Mouse (Mus musculus): ENCODE results near the gene Golt1a. TPM values are rescaled to one million over a fixed set of nuclear protein-coding genes. Genes with fewer than 3 reads are reported as not detected.

The Golt1a gene
- polyA plus RNA-seq, 1 experiment from 2014 or later = 8.7 TPM

DNA sequence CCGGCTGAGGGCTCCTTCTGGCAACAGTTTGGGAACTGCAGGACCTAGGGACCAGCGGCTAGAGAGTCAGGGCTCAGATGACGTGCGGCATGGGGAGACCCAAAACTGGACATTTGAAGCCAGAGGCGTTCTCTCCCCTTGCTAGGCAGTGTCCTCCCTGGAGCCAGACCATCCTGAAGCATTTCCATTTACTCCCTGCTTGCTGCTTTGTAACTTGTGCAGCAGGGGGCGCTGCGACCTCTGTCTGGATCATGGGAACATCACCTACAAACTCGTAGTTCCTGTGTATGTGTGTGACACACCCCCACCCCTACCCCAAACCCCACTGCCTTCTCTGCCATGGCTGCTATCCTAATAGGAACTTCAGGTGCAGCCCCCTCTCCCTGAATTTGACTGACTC lies 4.8 kb downstream of the Golt1a start:
- H3K36me3 ChIP-seq (ENCODE audit: control insufficient read depth, insufficient read depth, low read length) = no peaks in the 10 kb centered on the region
- H3K27ac ChIP-seq (ENCODE audit: low read length) = no peak overlapping the region
- H3K9me3 ChIP-seq (replicated peaks; ENCODE audit: control insufficient read depth, low read length) = no peaks in the 10 kb centered on the region
- WGBS = 31% methylated on average over 8 of the region's 8 CpGs
- H3K4me1 ChIP-seq (ENCODE audit: control insufficient read depth, insufficient read depth, low read length) = peaks cover 4% of the 10 kb centered on the region; the same call in 1 of the 2 replicates
- H3K4me2 ChIP-seq (ENCODE audit: low read depth, low read length) = no peak overlapping the region
- H3K4me3 ChIP-seq (replicated peaks; ENCODE audit: low read length) = no peak overlapping the region
- ATAC-seq (ENCODE audit: insufficient read depth, low FRiP score) = no peak
- no peaks in the 10 kb centered on the region for H3K27me3 ChIP-seq (ENCODE audit: control insufficient read depth, insufficient read depth, low read length)
- no peak overlapping the region for H3K9ac ChIP-seq (ENCODE audit: low read length)

DNA sequence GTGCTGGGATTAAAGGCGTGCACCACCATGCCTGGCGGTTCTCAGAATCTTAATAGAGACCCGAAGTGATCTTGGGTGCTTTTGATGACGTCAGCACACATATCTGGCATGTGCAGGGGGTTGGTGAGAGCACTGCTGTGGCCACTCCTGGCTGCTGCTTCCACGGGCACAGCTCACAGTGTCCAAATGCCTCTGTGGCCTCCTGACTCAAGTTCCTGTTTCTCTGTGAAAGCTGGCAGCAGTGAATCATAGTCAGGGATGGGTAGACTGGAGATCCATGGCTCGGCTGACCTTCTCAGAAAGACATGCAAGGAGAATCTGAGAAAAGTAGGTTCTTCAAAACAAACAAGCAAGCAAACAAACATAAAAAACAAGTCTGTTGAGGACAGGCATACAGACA lies 6.2 kb downstream of the Golt1a start:
- no peaks in the 10 kb centered on the region for H3K9me3 ChIP-seq (replicated peaks; ENCODE audit: control insufficient read depth, low read length)
- H3K4me1 ChIP-seq (ENCODE audit: control insufficient read depth, insufficient read depth, low read length) = peaks cover 4% of the 10 kb centered on the region; the same call in 1 of the 2 replicates
- no peak overlapping the region for H3K4me2 ChIP-seq (ENCODE audit: low read depth, low read length)
- WGBS = 76% methylated on average over 6 of the region's 6 CpGs
- H3K36me3 ChIP-seq (ENCODE audit: control insufficient read depth, insufficient read depth, low read length) = no peaks in the 10 kb centered on the region
- H3K4me3 ChIP-seq (replicated peaks; ENCODE audit: low read length) = no peak overlapping the region
- H3K27me3 ChIP-seq (ENCODE audit: control insufficient read depth, insufficient read depth, low read length) = no peaks in the 10 kb centered on the region
- no peak overlapping the region for H3K9ac ChIP-seq (ENCODE audit: low read length)
- ATAC-seq (ENCODE audit: insufficient read depth, low FRiP score) = no peak
- H3K27ac ChIP-seq (ENCODE audit: low read length) = no peak overlapping the region

- WGBS = 88% methylated on average over 4 of the region's 4 CpGs
- no peak overlapping the region for H3K27ac ChIP-seq (ENCODE audit: low read length)
- no peak overlapping the region for H3K9ac ChIP-seq (ENCODE audit: low read length)
- no peaks in the 10 kb centered on the region for H3K9me3 ChIP-seq (replicated peaks; ENCODE audit: control insufficient read depth, low read length)
- H3K4me3 ChIP-seq (replicated peaks; ENCODE audit: low read length) = no peak overlapping the region
- H3K36me3 ChIP-seq (ENCODE audit: control insufficient read depth, insufficient read depth, low read length) = no peaks in the 10 kb centered on the region
- no peak overlapping the region for H3K4me2 ChIP-seq (ENCODE audit: low read depth, low read length)
- no peak for ATAC-seq (ENCODE audit: insufficient read depth, low FRiP score)
- peaks cover 4% of the 10 kb centered on the region; the same call in 1 of the 2 replicates for H3K4me1 ChIP-seq (ENCODE audit: control insufficient read depth, insufficient read depth, low read length)
- H3K27me3 ChIP-seq (ENCODE audit: control insufficient read depth, insufficient read depth, low read length) = no peaks in the 10 kb centered on the region
These were observed 7.0 kb downstream of the Golt1a start for GRCm38 (mm10) chr1:133316577-133316976.

- no peak overlapping the region for H3K4me3 ChIP-seq (replicated peaks; ENCODE audit: low read length)
- no peak overlapping the region for H3K27ac ChIP-seq (ENCODE audit: low read length)
- no peak overlapping the region for H3K4me2 ChIP-seq (ENCODE audit: low read depth, low read length)
- 78% methylated on average over 1 of the region's 1 CpGs for WGBS
- H3K4me1 ChIP-seq (ENCODE audit: control insufficient read depth, insufficient read depth, low read length) = no peaks in the 10 kb centered on the region
- H3K9me3 ChIP-seq (replicated peaks; ENCODE audit: control insufficient read depth, low read length) = no peaks in the 10 kb centered on the region
- no peaks in the 10 kb centered on the region for H3K36me3 ChIP-seq (ENCODE audit: control insufficient read depth, insufficient read depth, low read length)
- ATAC-seq (ENCODE audit: insufficient read depth, low FRiP score) = no peak
- no peak overlapping the region for H3K9ac ChIP-seq (ENCODE audit: low read length)
- no peaks in the 10 kb centered on the region for H3K27me3 ChIP-seq (ENCODE audit: control insufficient read depth, insufficient read depth, low read length)
These were observed 7.5 kb downstream of the Golt1a start for GRCm38 (mm10) chr1:133317149-133317548.

GRCm38 (mm10) chr1:133321267-133321925 lies 11.8 kb downstream of the Golt1a start, which contains the start of gene Kiss1:
Gene Kiss1 (plus strand): TSS chr1:133321875.
- H3K4me2 ChIP-seq (ENCODE audit: low read depth, low read length) = no peak within 1 kb of the TSS
- 76% methylated on average over 13 of the region's 13 CpGs for WGBS

GRCm38 (mm10) chr1:133323333-133323732 lies 13.7 kb downstream of the Golt1a start:
- Histone ChIP-seq H3K9me3 (replicated peaks; ENCODE audit: control insufficient read depth, low read length) (no peaks in the 10 kb centered on the region), H3K36me3 (ENCODE audit: control insufficient read depth, insufficient read depth, low read length) (no peaks in the 10 kb centered on the region), H3K27ac (ENCODE audit: low read length) (no peak overlapping the region), H3K9ac (ENCODE audit: low read length) (no peak overlapping the region), H3K4me1 (ENCODE audit: control insufficient read depth, insufficient read depth, low read length) (no peaks in the 10 kb centered on the region), H3K27me3 (ENCODE audit: control insufficient read depth, insufficient read depth, low read length) (0 out of 2 replicates have a peak, but pooled peaks cover 5% of the 10 kb centered on the region), H3K4me3 (replicated peaks; ENCODE audit: low read length) (no peak overlapping the region), H3K4me2 (ENCODE audit: low read depth, low read length) (no peak overlapping the region)
- 0 out of 2 replicates have a peak, but pooled peaks have one; percentile 26 for ATAC-seq (ENCODE audit: insufficient read depth, low FRiP score)
- 32% methylated on average over 5 of the region's 5 CpGs for WGBS

More at GRCm38 (mm10) chr1:133321267-133321925, 11.8 kb downstream of the Golt1a start, which contains the start of gene Kiss1:
- Histone ChIP-seq H3K9ac (ENCODE audit: low read length) (no peak within 1 kb of the TSS; the same call in 1 of the 2 replicates), H3K36me3 (ENCODE audit: control insufficient read depth, insufficient read depth, low read length) (no peaks in the 10 kb centered on the region), H3K9me3 (replicated peaks; ENCODE audit: control insufficient read depth, low read length) (no peaks in the 10 kb centered on the region), H3K4me1 (ENCODE audit: control insufficient read depth, insufficient read depth, low read length) (no peaks in the 10 kb centered on the region), H3K27me3 (ENCODE audit: control insufficient read depth, insufficient read depth, low read length) (no peaks in the 10 kb centered on the region), H3K27ac (ENCODE audit: low read length) (no peak within 1 kb of the TSS), H3K4me3 (replicated peaks; ENCODE audit: low read length) (no peak within 1 kb of the TSS)
- no peak for ATAC-seq (ENCODE audit: insufficient read depth, low FRiP score)

- Histone ChIP-seq H3K4me3 (replicated peaks; ENCODE audit: low read length) (no peak overlapping the region), H3K4me2 (ENCODE audit: low read depth, low read length) (no peak overlapping the region), H3K27ac (ENCODE audit: low read length) (no peak overlapping the region), H3K4me1 (ENCODE audit: control insufficient read depth, insufficient read depth, low read length) (peaks cover 10% of the 10 kb centered on the region), H3K9ac (ENCODE audit: low read length) (no peak overlapping the region), H3K9me3 (replicated peaks; ENCODE audit: control insufficient read depth, low read length) (no peaks in the 10 kb centered on the region), H3K36me3 (ENCODE audit: control insufficient read depth, insufficient read depth, low read length) (no peaks in the 10 kb centered on the region), H3K27me3 (ENCODE audit: control insufficient read depth, insufficient read depth, low read length) (peaks cover 15% of the 10 kb centered on the region)
- 88% methylated on average over 8 of the region's 8 CpGs for WGBS
- ATAC-seq (ENCODE audit: insufficient read depth, low FRiP score) = no peak
These were observed 16.4 kb downstream of the Golt1a start for GRCm38 (mm10) chr1:133325951-133326350.

DNA sequence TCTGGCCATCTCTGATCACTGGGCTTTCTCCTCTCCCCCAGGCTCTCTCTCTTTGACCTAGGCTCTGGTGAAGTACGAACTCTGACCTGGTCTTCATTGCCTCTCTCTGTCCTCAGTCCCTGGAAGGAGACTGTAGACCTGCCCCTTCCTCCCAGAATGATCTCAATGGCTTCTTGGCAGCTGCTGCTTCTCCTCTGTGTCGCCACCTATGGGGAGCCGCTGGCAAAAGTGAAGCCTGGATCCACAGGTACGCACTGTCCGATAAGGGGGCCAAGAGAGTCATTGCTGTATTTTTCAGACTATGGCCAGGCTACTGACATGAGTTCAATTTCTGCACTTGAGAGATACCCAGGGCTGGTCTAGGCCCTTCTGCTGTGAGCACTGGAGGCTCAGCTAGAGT lies 17.5 kb downstream of the Golt1a start:
- peaks cover 10% of the 10 kb centered on the region for H3K4me1 ChIP-seq (ENCODE audit: control insufficient read depth, insufficient read depth, low read length)

DNA sequence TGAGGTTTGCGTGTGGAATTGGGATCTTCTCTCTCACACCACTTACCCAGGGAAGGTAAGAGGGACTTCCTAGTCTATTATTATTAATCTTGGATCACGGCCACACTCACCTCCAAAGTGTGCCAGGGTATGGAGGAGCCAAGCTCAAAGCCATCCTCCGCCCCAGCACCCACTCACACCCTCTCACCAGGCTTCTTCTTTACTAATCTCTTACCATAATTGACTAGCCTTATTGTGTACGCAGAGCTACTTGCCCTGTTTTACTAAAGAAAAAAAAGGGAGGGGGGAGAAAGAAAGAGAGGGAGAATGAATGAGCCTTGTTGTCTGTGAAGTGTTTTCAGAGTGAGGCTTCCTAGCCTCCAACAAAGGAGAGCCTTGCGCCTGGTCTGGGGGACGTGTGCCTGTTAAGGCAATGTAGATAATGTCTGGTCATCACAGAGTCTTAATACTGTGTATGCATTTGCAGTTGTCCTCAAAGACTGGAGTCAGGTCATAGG lies 18.7 kb downstream of the Golt1a start:
- H3K9me3 ChIP-seq (replicated peaks; ENCODE audit: control insufficient read depth, low read length) = no peaks in the 10 kb centered on the region
- H3K27ac ChIP-seq (ENCODE audit: low read length) = no peak overlapping the region
- H3K4me3 ChIP-seq (replicated peaks; ENCODE audit: low read length) = no peak overlapping the region
- peaks cover 10% of the 10 kb centered on the region for H3K4me1 ChIP-seq (ENCODE audit: control insufficient read depth, insufficient read depth, low read length)
- no peak overlapping the region for H3K4me2 ChIP-seq (ENCODE audit: low read depth, low read length)
- ATAC-seq (ENCODE audit: insufficient read depth, low FRiP score) = no peak
- no peaks in the 10 kb centered on the region for H3K36me3 ChIP-seq (ENCODE audit: control insufficient read depth, insufficient read depth, low read length)
- WGBS = 77% methylated on average over 6 of the region's 6 CpGs
- no peak overlapping the region for H3K9ac ChIP-seq (ENCODE audit: low read length)
- peaks cover 15% of the 10 kb centered on the region for H3K27me3 ChIP-seq (ENCODE audit: control insufficient read depth, insufficient read depth, low read length)

More for the DNA sequence above, 17.5 kb downstream of the Golt1a start:
- no peak overlapping the region for H3K4me2 ChIP-seq (ENCODE audit: low read depth, low read length)
- H3K36me3 ChIP-seq (ENCODE audit: control insufficient read depth, insufficient read depth, low read length) = no peaks in the 10 kb centered on the region
- WGBS = 54% methylated on average over 5 of the region's 5 CpGs
- ATAC-seq (ENCODE audit: insufficient read depth, low FRiP score) = no peak
- H3K9ac ChIP-seq (ENCODE audit: low read length) = no peak overlapping the region
- H3K4me3 ChIP-seq (replicated peaks; ENCODE audit: low read length) = no peak overlapping the region
- H3K9me3 ChIP-seq (replicated peaks; ENCODE audit: control insufficient read depth, low read length) = no peaks in the 10 kb centered on the region
- no peak overlapping the region for H3K27ac ChIP-seq (ENCODE audit: low read length)
- peaks cover 15% of the 10 kb centered on the region for H3K27me3 ChIP-seq (ENCODE audit: control insufficient read depth, insufficient read depth, low read length)
